Mouse (Mus musculus): ENCODE results near the gene Cd5.

The Cd5 gene

DNA sequence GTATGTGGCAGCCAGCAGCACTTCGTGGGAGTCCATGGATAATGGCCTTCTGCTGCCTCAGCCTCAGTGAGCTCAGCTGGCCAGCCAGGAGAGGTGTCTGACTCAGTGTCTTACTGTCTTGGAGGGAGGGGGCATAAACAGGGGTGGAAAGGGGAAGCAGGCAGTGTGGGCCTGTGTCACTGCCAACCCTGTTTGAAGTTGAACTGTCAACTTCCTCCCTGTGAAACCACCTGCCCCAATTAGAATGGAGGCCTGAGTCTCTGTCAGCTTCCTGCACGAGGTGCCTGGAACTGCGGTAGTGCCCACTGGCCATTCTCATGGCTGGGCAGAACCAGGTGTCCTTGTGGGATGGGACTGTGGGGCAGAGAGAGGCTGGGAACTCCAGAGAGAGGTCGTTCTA lies at the start of gene Cd5:
TSS of gene Cd5 (minus strand) at position 192 of the 400 bp plus-strand sequence.
- DNase-seq (ENCODE audit: low spot score), result no peak

DNA sequence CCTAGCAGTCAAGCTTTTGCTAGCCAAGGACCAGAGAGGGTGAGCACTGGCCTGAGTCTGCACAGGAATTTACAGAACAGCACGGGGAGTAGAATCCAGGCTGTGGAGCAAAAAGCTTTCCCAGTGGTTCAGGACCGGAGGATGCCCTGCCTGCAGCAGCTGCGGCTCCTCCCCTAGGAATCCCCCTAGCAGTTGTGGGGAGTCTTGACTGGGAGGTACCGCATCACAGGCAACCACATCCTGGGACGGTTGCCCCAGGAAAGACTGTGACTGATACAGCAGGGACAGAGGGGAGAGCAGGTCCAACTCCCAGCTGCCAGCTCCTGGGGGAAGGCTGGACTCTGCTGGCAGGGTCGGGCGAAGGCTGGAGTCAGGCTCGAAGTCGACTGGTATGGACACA lies 49.4 kb upstream of the Cd5 start:
- DNase-seq (ENCODE audit: low spot score), result no peak

DNA sequence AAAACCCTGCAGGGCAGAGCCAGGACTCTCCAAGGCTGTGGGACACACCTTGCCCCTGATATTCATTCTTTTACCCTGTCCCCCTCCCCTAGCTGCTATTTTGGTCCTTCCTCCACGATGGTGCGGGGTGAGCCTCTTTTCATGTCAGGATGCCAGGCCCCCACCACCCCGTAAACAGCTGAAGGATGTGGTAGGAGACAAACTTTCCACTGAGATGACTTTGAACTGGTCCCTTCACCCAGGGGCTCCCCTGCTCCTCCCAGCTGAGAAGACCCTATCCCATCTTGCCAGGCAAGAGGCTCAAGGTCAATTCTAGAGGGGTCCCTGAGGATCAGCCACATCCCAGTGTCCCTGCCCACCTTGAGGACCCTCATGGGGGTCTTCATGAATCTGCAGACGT lies 48.6 kb upstream of the Cd5 start:
- no peak for DNase-seq (ENCODE audit: low spot score)

DNA sequence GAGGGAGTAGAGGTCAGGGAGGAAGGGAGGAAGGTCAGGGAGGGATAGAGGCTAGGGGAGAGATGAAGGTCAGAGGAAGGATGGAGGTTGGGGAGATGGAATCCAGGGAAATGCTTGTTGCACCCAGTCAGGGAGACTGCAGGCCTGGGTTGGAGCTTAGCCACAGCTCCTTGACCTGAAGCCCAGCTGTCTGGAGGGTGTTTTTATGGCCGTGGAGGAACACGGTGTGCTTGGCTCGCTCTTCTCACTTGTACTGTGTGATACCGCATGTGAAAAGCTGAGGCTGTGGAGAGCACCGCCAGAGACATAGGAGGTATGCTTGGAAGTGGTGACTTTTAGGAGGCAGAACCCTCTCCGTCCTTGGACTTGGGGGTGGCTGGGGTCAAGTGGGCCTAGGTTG lies 48.0 kb upstream of the Cd5 start:
- DNase-seq (ENCODE audit: low spot score), result no peak

DNA sequence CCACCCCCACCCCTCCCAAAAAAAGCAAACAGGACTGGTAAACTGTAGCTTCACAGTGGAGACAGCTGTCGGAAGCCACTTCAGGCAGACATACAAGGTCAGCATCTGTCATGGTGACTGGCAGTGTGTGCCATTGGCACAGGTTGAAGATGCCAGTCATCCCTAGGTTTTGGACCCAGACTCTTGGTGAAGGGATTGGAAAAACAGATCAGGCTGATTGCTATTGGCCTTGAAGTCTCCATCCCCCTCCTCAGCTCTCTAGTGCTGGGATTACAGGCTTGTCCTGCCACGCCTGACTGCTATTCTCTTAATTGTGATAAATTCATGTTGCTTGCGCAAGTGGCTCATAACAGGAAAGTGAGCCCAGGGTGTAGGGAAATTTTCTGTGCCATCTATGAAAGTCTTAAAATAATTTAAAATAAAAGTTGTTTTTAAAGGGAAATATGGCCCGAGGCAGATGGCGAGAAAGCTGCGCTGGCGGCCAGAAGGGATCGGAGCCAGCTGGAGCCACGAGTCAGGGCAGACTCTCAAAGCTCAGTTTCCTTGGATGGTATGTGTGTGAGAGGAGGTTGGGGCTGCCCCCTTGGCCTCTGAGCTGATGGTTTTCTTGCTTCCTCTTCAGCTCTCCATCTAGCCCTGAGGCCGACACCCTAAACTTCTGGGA lies 46.1 kb upstream of the Cd5 start:
- no peak for DNase-seq (ENCODE audit: low spot score)

DNA sequence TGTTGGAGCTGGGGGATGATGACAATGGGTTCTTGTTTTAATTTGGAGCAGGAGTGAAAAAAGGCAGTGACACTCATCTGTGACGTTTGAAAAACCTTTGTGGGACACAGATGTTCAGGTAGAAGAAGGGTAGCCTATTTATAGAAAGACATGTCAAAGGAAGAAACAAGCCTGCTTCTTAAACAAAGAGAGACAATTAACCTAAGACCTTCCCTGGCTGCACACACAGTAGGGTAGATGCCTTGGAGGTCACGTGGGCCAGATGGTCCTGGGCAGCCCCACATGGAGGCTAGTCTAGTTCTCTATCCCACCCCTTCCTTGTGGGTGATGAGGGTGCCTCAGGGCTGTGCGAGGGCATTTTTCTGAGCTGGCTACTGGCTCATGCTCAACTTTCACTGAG lies 45.3 kb upstream of the Cd5 start:
- no peak for DNase-seq (ENCODE audit: low spot score)

DNA sequence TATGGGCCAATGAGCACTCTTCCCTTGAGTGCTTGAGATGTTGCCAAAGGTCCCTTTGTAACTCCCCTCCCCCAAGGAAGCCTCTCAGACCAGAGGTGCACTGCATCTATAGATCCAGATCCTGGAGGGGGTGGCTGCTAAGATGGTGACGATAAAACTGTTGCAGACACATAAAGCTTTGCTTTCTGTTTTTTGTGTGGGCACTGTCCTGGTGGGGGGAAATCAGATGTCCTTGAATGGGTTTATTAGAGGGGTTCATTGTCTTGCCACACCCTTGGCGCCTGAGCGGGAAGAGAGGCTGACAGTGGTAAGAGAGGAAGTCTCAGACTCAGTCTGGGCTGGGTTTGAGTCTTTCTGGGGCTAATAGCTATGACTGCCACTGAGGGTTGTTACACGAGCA lies 44.4 kb upstream of the Cd5 start:
- DNase-seq (ENCODE audit: low spot score), result no peak

DNA sequence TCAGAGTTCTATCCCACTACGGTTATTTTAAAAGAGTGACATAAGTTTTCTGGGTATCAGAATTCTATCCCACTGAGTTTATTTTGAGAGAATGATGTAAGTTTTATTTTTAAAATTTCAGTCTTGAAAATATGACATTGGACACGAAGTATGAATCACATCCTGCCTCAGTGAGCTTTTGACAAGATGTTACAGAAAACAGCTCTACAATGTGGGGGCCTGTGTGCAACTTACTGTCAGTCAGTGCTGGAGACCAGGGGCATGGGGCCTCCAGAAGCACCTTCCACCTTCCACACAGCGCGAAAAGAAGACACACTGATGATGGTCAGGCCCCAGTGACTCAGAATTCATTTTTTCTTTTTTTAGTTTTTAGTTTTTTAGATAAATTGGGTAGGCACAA lies 42.8 kb upstream of the Cd5 start:
- DNase-seq (ENCODE audit: low spot score), result no peak

DNA sequence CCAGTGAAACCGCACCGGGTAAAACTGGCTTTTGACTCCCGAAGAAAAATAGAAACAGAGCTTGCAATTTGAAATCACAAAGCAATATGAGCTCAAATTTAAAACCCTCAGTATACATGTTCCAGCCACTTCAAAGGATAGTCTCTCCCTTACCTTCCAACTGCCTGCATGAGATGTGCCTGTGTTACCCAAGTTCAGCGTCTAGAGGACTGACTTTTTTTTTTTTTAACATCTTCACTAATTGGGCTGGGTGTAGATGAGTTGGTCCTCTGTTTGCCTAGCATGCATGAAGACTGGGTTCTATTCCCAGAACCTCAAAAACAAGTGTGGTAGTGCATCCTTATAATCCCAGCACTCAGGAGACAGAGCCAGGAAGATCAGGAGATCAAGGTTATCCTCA lies 38.1 kb upstream of the Cd5 start:
- DNase-seq (ENCODE audit: low spot score), result no peak

DNA sequence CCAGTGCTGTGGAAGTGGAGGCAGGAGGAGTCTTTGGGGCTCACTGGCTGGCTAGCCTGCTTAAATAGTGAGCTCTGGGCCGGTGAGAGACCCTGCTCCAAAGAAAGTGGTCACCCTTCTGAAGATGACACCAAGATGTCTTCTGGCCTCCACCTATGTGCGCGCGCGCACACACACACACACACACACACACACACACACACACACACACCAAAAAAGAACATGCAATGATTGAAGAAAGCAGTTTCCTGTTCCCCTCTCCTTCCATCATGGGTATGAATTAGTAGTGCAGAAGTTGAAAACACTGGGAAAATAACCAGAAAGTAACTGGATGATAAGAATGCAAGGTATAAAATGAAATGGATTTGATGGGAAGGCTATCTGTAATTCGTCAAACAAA lies 35.3 kb upstream of the Cd5 start:
- no peak for DNase-seq (ENCODE audit: low spot score)

DNA sequence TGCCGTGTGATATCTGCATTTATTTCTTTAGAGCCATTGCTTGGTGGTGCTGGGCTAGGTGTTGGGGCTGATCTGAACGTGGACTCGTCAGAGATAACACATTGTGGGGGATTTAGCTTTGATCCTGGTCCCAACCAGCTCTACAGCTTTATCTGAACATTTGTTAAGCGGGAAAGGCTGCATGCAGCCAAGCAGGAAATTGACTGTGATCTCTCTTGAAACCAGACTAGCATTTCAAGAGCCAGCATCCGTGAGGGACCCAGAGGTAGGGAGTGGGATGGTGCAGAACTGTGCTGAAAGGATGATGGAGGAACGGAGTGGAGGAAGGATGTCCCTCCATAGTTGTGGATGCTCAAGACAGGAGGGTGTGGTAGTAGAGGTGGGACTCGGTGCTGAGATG lies 34.6 kb upstream of the Cd5 start:
- DNase-seq (ENCODE audit: low spot score), result no peak

DNA sequence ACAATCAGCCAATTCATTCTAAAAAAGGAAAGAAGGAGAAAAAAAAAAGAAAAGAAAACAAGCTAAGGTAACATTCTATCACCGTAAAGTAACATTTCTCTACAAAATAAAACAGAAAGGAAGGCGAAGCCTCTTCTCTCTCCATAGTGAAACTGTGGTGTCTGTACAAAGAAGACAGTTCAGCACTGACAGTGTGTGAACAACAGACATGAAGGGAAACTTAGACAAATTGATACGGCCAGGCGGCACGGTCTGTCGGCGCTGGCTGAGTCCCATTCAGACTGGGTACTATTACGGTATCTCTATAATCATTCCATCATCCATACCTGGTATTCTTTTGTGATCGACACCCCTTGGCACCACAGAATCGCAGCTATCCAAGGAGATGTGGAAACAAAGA lies 34.1 kb upstream of the Cd5 start:
- DNase-seq (ENCODE audit: low spot score), result no peak

DNA sequence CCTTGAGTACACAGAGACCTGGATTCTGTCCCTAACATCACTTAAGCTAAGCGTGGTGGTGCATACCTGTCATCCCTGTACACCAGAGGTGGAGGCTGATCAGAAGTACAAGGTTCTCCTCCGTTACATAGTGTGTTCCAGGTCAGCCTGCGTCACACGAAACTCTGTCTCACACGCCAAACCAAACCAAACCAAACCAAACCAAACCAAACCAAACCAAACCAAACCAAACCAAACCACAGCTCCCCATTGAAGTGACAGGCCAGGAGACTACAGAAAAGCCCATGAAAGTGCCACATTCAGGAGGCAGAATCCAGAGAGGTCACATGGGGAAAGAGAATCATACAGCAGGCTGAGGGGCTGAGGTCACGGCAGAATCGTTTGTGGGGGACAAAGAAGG lies 33.2 kb upstream of the Cd5 start:
- no peak for DNase-seq (ENCODE audit: low spot score)

DNA sequence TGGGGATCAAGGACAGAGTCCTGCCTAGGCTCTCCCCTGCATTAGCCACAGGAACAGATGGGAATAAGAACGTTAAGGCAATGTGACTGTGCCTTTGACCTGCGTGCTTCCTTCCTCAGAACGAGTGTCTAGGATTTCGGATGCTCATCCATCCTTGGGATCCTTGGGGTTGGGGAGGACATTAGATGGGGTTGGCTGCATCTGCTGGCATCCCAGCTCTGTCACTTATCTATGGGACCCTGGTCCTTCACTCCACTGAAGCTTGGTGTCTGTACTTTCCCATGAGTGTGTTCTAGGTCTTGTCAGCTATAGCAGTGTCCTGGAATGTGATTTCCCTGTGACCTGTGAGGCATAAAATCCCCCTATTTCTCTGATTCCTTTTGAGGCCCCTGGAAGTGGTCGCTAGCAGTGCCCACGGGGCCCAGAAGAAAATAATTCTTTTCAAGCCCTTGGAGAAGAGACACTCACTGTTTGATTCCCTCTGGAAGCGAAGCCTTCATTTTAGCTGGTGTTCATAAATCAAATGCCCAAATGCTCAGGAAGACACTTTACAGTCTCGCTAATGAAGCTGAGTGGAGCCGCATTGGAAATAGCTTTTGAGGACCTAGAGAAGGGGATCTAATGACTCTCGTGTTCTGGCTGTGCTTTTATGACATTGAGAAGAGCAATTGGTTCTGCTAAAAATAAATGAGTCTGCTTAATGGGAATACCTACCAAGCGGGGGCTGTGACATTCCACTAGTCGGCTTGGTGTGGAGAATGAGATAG lies 30.8 kb upstream of the Cd5 start:
- no peak for DNase-seq (ENCODE audit: low spot score)

DNA sequence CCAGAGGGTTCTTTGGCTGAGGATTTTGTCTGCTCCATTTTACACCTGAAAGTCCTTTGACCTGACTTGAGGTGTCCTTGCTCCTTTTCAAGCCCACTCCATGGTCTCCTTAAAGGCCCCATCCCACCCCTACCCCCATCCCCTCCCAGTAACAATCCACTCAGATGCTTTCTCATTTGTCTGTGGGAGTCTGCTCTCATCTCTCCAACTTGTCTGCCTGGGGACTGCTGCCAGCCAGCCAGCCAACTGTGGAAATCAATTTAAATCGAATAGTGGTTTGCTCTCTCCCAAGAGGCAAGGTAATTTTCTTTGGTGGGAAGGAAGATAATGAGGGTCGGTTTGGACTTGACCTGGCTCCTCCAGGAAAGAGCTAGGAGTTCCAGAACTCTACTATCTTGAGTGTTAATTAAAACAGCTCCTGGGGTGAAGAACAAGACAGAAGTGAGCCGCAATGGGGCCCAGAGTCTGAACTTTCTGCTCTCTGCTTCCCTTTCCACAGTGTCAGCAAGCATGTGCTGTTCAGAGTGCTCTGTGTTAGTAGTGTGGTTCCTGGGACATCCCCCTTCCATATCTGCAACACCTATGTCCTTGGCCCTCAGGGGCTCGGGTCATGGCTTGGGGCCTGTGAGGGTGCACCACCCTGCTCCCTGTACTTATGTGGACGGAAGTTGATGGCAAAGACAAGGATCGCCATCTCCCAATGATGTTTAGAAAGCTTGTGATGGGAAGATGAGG lies 30.1 kb upstream of the Cd5 start:
- DNase-seq (ENCODE audit: low spot score), result no peak

DNA sequence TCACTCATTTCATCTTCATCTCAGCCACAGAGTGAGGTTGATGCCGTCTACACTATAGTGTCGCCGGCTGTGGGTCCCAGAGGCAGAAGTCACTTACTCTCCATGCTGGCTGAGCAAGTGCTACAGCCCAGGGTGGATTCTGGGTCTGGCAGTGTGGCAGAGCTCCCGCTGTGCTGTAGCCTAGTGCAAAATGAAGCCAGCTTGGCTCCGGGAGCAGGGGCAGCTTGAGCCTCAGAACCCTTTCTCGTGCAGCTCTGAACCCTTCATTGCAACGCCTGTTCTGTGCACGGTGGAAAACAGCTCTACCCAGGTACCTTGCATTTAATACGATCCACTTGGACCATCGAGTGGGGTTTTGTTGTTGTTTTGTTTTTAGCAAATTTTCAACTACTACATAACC lies 28.8 kb upstream of the Cd5 start:
- DNase-seq (ENCODE audit: low spot score), result no peak

DNA sequence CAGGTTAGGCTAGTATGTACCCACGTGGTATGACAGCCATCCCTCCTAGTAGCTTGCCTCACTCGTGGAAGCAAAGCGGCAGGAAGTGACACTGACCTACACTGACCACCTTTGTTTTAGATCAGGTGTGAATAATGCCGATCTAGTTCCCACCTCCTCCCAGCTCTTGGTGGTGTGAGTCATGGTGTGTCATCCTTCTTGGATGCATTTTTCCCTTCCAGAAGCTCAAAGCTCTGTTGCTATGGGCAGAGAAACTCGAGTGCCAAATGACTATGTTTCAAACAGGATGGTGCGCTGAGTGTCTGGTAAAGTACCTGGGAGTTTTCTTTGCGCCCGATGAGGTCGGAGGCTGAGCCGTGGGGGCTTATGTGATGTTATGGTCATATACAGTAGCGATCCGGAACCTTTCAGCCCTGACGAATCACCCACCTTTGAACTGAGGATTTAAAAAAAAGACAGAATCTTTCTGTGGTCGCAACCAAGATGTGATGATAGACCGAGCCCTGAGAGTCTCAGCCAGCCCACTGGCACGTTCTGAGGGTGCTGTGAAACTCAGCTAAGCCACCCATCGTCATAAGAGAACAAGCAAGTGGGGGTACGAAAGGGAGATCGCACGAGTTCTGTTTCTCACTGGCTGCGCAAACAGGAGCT lies 24.7 kb upstream of the Cd5 start:
- DNase-seq (ENCODE audit: low spot score), result no peak

DNA sequence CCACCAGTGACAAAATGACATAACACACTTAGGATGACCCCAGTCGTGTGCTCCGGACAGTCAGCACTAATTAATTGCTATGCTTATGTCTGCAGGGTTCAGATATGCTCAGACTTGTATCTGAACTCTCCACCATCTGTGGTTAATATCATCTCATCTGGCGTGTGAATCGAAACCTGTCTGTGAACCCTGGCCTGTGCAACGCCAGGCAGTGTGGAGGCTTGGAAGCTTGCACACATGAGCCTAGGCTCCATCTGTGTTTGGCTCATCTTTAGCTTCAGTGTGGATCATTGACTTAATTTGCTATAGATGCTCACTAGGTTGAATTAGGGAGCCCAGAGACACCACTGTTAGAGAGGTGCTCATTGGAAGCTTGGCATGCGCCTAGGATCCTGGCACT lies 23.7 kb upstream of the Cd5 start:
- no peak for DNase-seq (ENCODE audit: low spot score)

DNA sequence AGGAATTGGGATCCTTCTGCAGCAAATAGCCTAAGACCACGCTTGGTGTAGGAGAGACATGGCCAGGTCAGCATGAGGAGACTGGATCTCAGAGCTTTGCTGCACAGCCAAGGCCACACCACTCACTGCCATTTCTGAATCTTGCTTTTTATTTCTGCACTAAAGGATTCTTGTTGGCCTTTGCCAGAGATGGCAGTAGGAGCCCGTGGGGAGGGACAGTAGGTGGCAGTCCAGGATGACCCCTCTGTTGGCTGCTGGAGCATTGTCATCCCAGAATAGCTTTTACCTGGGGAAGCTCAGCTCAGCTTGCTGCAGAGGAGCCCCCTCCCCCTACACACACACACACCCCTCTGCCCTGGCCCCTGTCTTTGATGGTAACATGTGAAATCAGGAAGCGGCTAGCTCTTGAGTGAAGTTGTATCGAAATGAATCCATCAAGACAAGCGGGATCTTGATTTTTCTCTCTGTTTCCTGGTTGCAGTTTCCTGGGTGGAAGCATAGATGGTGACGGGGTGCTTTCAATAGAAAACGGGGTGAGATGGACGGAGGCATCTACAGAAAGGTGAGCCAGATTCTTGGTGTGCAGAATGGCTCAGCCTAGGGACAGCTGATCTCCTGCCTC lies 23.1 kb upstream of the Cd5 start:
- DNase-seq (ENCODE audit: low spot score), result no peak

DNA sequence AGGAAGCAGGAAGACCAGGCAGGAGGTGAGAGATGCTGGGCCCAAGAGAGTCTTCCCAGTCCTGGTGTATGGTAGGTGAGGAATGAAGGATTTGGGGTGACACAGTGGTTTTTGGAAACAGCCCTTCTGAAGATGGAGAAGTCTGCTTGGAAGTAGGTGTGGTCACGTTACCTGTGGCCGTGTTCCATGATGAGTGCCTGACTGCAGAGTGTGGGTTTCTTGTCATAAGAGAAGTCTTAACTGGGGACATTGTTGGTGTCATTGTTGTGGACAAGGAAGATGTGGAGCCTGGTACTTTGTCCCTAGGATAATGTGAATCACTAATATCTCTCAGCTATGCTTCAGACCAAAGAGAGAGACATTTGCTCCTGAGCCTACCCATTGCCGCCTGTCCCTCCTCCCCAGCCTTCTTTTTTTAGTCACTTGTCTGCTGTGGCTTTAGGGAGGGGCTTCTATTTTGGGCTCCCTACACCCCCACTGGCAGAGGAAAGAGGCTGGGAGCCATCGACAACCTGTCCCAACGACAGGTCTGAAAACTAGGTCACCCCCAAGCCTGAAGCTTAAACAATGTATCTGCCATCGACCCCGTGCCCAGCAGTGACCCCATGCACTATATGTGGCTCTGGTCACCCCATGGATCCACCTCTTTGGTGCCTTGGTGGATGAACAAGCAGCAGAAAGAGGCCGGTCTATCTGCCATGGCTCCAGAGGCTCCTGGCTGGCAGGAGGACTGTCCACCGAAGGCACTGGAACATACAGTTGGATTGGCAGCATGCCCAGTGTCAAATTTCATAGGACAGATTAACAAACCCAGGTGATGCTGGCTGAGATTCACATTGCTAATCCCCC lies 21.4 kb upstream of the Cd5 start:
- DNase-seq (ENCODE audit: low spot score), result no peak

DNA sequence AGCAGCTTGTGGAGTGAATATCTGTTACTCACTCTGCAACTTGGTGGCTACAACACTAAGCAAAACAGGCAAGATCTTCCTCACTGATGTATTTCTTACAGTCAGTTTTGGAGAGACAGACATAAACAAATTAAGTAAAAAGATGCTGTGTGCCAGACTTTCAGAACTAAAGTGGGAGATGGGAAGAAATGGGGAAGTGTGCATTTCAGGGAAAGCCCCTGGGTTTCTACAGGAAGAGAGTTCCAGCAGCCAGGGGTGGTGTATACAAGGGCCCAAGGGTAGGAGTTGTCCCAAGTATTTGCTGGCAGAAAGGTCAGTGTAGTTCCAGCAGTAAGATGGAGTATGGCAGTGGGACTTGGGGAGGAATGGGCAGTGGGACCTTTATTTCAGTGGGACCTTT lies 20.7 kb upstream of the Cd5 start:
- no peak for DNase-seq (ENCODE audit: low spot score)
